Mouse (Mus musculus): ENCODE measurements around the gene Golt1a. TPM values are rescaled to one million over a fixed set of nuclear protein-coding genes. Genes with fewer than 3 reads are reported as not detected.

Gene Golt1a
- polyA plus RNA-seq, 1 experiment from 2014 or later: 0.26 TPM

DNA sequence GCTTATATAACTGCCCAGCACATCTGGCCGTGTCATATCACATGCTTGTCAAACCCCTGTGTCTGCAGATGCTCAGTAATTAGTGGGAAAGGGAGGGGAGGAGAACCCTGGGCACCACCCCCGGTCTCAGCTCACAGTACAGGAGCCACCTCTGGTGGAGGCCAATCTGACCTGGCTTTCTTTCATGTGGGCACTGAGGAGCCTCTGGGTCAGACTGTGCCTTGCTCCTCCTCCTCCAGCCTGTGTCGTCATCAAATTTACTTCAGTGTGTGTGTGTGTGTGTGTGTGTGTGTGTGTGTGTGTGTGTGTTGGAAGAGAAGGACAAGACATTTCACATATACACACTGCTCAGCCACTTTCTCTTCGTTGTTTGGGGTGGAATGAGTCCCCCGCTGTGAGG is 13.7 kb downstream of the Golt1a start:
- ATAC-seq: peak; percentile 32
- no peaks in the 10 kb centered on the region for H3K9me3 ChIP-seq (ENCODE audit: low read length)
- no peak overlapping the region for H3K27ac ChIP-seq (ENCODE audit: low read length)
- TF ChIP-seq CTCF (IDR thresholded peaks at IDR 0.05): no peak
- no peak for TF ChIP-seq EP300 (IDR thresholded peaks at IDR 0.05)
- no peak overlapping the region for H3K4me3 ChIP-seq (ENCODE audit: low read depth, low read length)
- no peaks in the 10 kb centered on the region for H3K36me3 ChIP-seq (ENCODE audit: insufficient read depth, low read length)
- DNase-seq (ENCODE audit: low spot score): no peak
- no peaks in the 10 kb centered on the region for H3K27me3 ChIP-seq (replicated peaks; ENCODE audit: insufficient read depth, low read length)
- no peak overlapping the region for H3K4me2 ChIP-seq (replicated peaks; ENCODE audit: low read depth, low read length)
- peaks cover 6% of the 10 kb centered on the region; the same call in 1 of the 2 replicates for H3K4me1 ChIP-seq (ENCODE audit: insufficient read depth, low read depth, low read length)
- WGBS: 39% methylated on average over 5 of the region's 5 CpGs
- H3K9ac ChIP-seq (replicated peaks; ENCODE audit: low read depth): no peak overlapping the region

DNA sequence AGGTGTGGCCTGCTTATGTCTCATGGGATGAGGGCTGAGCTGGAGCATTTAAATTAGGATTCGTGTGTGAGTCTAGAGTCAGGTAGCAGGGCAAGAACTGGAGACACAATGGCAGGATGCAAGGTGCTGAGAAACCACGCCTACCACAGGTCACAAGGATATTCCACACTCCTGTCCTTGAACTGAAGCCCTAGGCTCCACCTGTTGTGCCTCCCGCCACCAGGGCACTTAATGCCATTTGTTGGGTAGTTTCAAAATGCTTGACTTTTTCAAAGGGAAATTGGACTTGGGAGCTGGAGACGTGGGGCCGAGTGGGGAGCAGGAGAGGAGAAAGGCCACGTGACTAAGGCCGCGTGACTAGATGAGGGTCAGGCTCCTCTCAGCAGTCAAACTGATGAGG is 16.4 kb downstream of the Golt1a start:
- H3K9me3 ChIP-seq (ENCODE audit: low read length): no peaks in the 10 kb centered on the region
- TF ChIP-seq EP300 (IDR thresholded peaks at IDR 0.05) (no peak), CTCF (IDR thresholded peaks at IDR 0.05) (no peak)
- WGBS: 74% methylated on average over 8 of the region's 8 CpGs
- H3K36me3 ChIP-seq (ENCODE audit: insufficient read depth, low read length): no peaks in the 10 kb centered on the region
- ATAC-seq (no peak), DNase-seq (ENCODE audit: low spot score) (no peak)
- no peak overlapping the region for H3K4me3 ChIP-seq (ENCODE audit: low read depth, low read length)
- no peak overlapping the region for H3K9ac ChIP-seq (replicated peaks; ENCODE audit: low read depth)
- peaks cover 17% of the 10 kb centered on the region; the same call in 1 of the 2 replicates for H3K4me1 ChIP-seq (ENCODE audit: insufficient read depth, low read depth, low read length)
- no peaks in the 10 kb centered on the region for H3K27me3 ChIP-seq (replicated peaks; ENCODE audit: insufficient read depth, low read length)
- H3K4me2 ChIP-seq (replicated peaks; ENCODE audit: low read depth, low read length): no peak overlapping the region
- no peak overlapping the region for H3K27ac ChIP-seq (ENCODE audit: low read length)

GRCm38 (mm10) chr1:133327094-133327493 is 17.5 kb downstream of the Golt1a start:
- TF ChIP-seq EP300 (IDR thresholded peaks at IDR 0.05) (no peak), CTCF (IDR thresholded peaks at IDR 0.05) (peak; percentile 33; the same call in 1 of the 2 replicates)
- no peaks in the 10 kb centered on the region for H3K27me3 ChIP-seq (replicated peaks; ENCODE audit: insufficient read depth, low read length)
- WGBS: 63% methylated on average over 5 of the region's 5 CpGs
- no peaks in the 10 kb centered on the region for H3K36me3 ChIP-seq (ENCODE audit: insufficient read depth, low read length)
- no peak overlapping the region for H3K4me2 ChIP-seq (replicated peaks; ENCODE audit: low read depth, low read length)
- no peak overlapping the region for H3K27ac ChIP-seq (ENCODE audit: low read length)
- H3K9me3 ChIP-seq (ENCODE audit: low read length): no peaks in the 10 kb centered on the region
- H3K4me1 ChIP-seq (ENCODE audit: insufficient read depth, low read depth, low read length): peaks cover 17% of the 10 kb centered on the region; the same call in 1 of the 2 replicates
- H3K4me3 ChIP-seq (ENCODE audit: low read depth, low read length): no peak overlapping the region
- no peak overlapping the region for H3K9ac ChIP-seq (replicated peaks; ENCODE audit: low read depth)
- DNase-seq (ENCODE audit: low spot score): no peak
- ATAC-seq: no peak

- no peaks in the 10 kb centered on the region for H3K27me3 ChIP-seq (replicated peaks; ENCODE audit: insufficient read depth, low read length)
- DNase-seq (ENCODE audit: low spot score) (no peak), ATAC-seq (no peak)
- peaks cover 17% of the 10 kb centered on the region; the same call in 1 of the 2 replicates for H3K4me1 ChIP-seq (ENCODE audit: insufficient read depth, low read depth, low read length)
- no peak overlapping the region for H3K4me2 ChIP-seq (replicated peaks; ENCODE audit: low read depth, low read length)
- H3K36me3 ChIP-seq (ENCODE audit: insufficient read depth, low read length): no peaks in the 10 kb centered on the region
- no peak overlapping the region for H3K9ac ChIP-seq (replicated peaks; ENCODE audit: low read depth)
- no peak overlapping the region for H3K4me3 ChIP-seq (ENCODE audit: low read depth, low read length)
- no peaks in the 10 kb centered on the region for H3K9me3 ChIP-seq (ENCODE audit: low read length)
- no peak overlapping the region for H3K27ac ChIP-seq (ENCODE audit: low read length)
- TF ChIP-seq CTCF (IDR thresholded peaks at IDR 0.05): no peak
- TF ChIP-seq EP300 (IDR thresholded peaks at IDR 0.05): no peak
- WGBS: 61% methylated on average over 6 of the region's 6 CpGs
Measured at GRCm38 (mm10) chr1:133328299-133328795, 18.7 kb downstream of the Golt1a start.

GRCm38 (mm10) chr1:133328896-133329637 is 19.5 kb downstream of the Golt1a start:
- peak; percentile 72 for ATAC-seq
- Histone ChIP-seq H3K4me1 (ENCODE audit: insufficient read depth, low read depth, low read length) (peaks cover 17% of the 10 kb centered on the region; the same call in 1 of the 2 replicates), H3K9ac (replicated peaks; ENCODE audit: low read depth) (no peak overlapping the region), H3K36me3 (ENCODE audit: insufficient read depth, low read length) (no peaks in the 10 kb centered on the region), H3K4me2 (replicated peaks; ENCODE audit: low read depth, low read length) (peak overlapping the region; percentile 52), H3K27me3 (replicated peaks; ENCODE audit: insufficient read depth, low read length) (no peaks in the 10 kb centered on the region), H3K4me3 (ENCODE audit: low read depth, low read length) (peak overlapping the region; percentile 21; the same call in 1 of the 2 replicates), H3K27ac (ENCODE audit: low read length) (peak overlapping the region; percentile 26; the same call in 1 of the 2 replicates), H3K9me3 (ENCODE audit: low read length) (no peaks in the 10 kb centered on the region)
- TF ChIP-seq CTCF (IDR thresholded peaks at IDR 0.05) (no peak), EP300 (IDR thresholded peaks at IDR 0.05) (no peak)
- peak; percentile 52 for DNase-seq (ENCODE audit: low spot score)
- WGBS: 5% methylated on average over 31 of the region's 34 CpGs

- Histone ChIP-seq H3K9me3 (ENCODE audit: low read length) (no peaks in the 10 kb centered on the region), H3K36me3 (ENCODE audit: insufficient read depth, low read length) (no peaks in the 10 kb centered on the region), H3K4me2 (replicated peaks; ENCODE audit: low read depth, low read length) (peak overlapping the region; percentile 52), H3K4me3 (ENCODE audit: low read depth, low read length) (peak overlapping the region; percentile 21; the same call in 1 of the 2 replicates), H3K27ac (ENCODE audit: low read length) (0 out of 2 replicates have a peak overlapping the region, but pooled peaks have one; percentile 26), H3K9ac (replicated peaks; ENCODE audit: low read depth) (no peak overlapping the region), H3K27me3 (replicated peaks; ENCODE audit: insufficient read depth, low read length) (no peaks in the 10 kb centered on the region), H3K4me1 (ENCODE audit: insufficient read depth, low read depth, low read length) (peaks cover 17% of the 10 kb centered on the region; the same call in 1 of the 2 replicates)
- ATAC-seq (no peak), DNase-seq (ENCODE audit: low spot score) (no peak)
- no peak for TF ChIP-seq EP300 (IDR thresholded peaks at IDR 0.05)
- no peak for TF ChIP-seq CTCF (IDR thresholded peaks at IDR 0.05)
- 22% methylated on average over 7 of the region's 7 CpGs for WGBS
Measured at GRCm38 (mm10) chr1:133329638-133329964, 20.0 kb downstream of the Golt1a start.
